33 mouse cellular contexts compared by ENCODE assay signal in genomic region chr1:172426419-172426818, GRCm38 (mm10). TPM values are rescaled to one million over a fixed set of nuclear protein-coding genes. Genes with fewer than 3 reads are reported as not detected.
DNase-seq lines count a peak whose midpoint lies in the region; ATAC-seq lines count a peak whose summit lies in the region.
"Had no signal": no experiment of that assay in that cellular context is flagged by ENCODE, and none has a peak within 500 bp of the region (broad histone marks: within the 10 kb centered on the region; RNA-seq: fewer than 3 reads in every experiment).

No protein-coding gene starts in this region.

- no peak for ATAC-seq in midbrain, embryonic 11.5 days (ENCODE audit: low FRiP score)
- ATAC-seq: activated CD4-positive, CD25-positive, alpha-beta regulatory T cell, adult 4 months; CD4-positive, CD25-positive, alpha-beta regulatory T cell, adult 4 months; forebrain, embryonic 13.5 days; forebrain, embryonic 16.5 days; hindbrain, embryonic 16.5 days; intestine, embryonic 15.5 days; Patski had no signal

- DNase-seq in heart, embryonic 10.5 days (ENCODE audit: low spot score), result peak; percentile 52
- no peak for DNase-seq in heart, postnatal 4 days
- DNase-seq in ES-CJ7 (ENCODE audit: low read depth, low spot score), result peak; percentile 76
- peak; percentile 68 for DNase-seq in fat pad, adult 2 months (ENCODE audit: extremely low read depth, low read depth, low spot score)
- DNase-seq in adrenal gland, postnatal 10 days, result no peak
- DNase-seq in midbrain, embryonic 11.5 days (ENCODE audit: low spot score, missing footprints), result no peak
- no peak for DNase-seq in embryo, embryonic 10.5 days (ENCODE audit: low spot score)
- DNase-seq: adrenal gland, adult 8-10 months; adrenal gland, postnatal 36 days; cerebellum, adult 18-20 months; cerebellum, adult 9-11 months; cerebellum, postnatal 25 days; embryo, embryonic 11 days; gastrocnemius, adult 2 months; gastrocnemius, postnatal 14 days; heart, adult 18-20 months; kidney, adult 11 months had no signal

- H3K9ac ChIP-seq in midbrain, embryonic 11.5 days (ENCODE audit: low read length), result no peak overlapping the region
- H3K9ac ChIP-seq: embryonic facial prominence, embryonic 13.5 days; forebrain, embryonic 13.5 days; heart, embryonic 13.5 days; hindbrain, embryonic 13.5 days; intestine, embryonic 15.5 days had no signal

- no peak overlapping the region for H3K4me3 ChIP-seq in heart, embryonic 10.5 days
- no peak overlapping the region for H3K4me3 ChIP-seq in midbrain, embryonic 11.5 days (ENCODE audit: low read depth, low read length)
- H3K4me3 ChIP-seq: embryonic facial prominence, embryonic 10.5 days; embryonic facial prominence, embryonic 13.5 days; erythroblast, embryonic 14.5 days; forebrain, embryonic 10.5 days; forebrain, embryonic 13.5 days; gastrocnemius, adult 2 months; heart, embryonic 13.5 days; hindbrain, embryonic 10.5 days; hindbrain, embryonic 13.5 days; intestine, embryonic 15.5 days had no signal

- no peaks in the 10 kb centered on the region for H3K36me3 ChIP-seq in heart, embryonic 10.5 days
- H3K36me3 ChIP-seq in midbrain, embryonic 11.5 days (ENCODE audit: control insufficient read depth, insufficient read depth, low read length), result no peaks in the 10 kb centered on the region
- H3K36me3 ChIP-seq: embryonic facial prominence, embryonic 10.5 days; embryonic facial prominence, embryonic 13.5 days; forebrain, embryonic 10.5 days; G1E; heart, embryonic 13.5 days; hindbrain, embryonic 10.5 days; hindbrain, embryonic 13.5 days; intestine, embryonic 15.5 days had no signal

- H3K27me3 ChIP-seq in heart, embryonic 10.5 days (ENCODE audit: insufficient read depth, poor library complexity, severe bottlenecking), result no peaks in the 10 kb centered on the region
- H3K27me3 ChIP-seq in midbrain, embryonic 11.5 days (ENCODE audit: control insufficient read depth, insufficient read depth, low read length), result no peaks in the 10 kb centered on the region
- H3K27me3 ChIP-seq: embryonic facial prominence, embryonic 13.5 days; forebrain, embryonic 13.5 days; heart, embryonic 13.5 days; hindbrain, embryonic 13.5 days; intestine, embryonic 15.5 days; Patski had no signal

- WGBS in heart, embryonic 10.5 days, result 63% methylated on average over 1 of the region's 1 CpGs
- 58% methylated on average over 1 of the region's 1 CpGs for WGBS in midbrain, embryonic 11.5 days

- no peak overlapping the region for H3K27ac ChIP-seq in heart, embryonic 10.5 days
- no peak overlapping the region for H3K27ac ChIP-seq in midbrain, embryonic 11.5 days (ENCODE audit: low read depth, low read length)
- H3K27ac ChIP-seq: embryonic facial prominence, embryonic 10.5 days; embryonic facial prominence, embryonic 13.5 days; forebrain, embryonic 10.5 days; forebrain, embryonic 13.5 days; gastrocnemius, adult 2 months; heart, embryonic 13.5 days; hindbrain, embryonic 10.5 days; hindbrain, embryonic 13.5 days; intestine, embryonic 15.5 days had no signal

- H3K4me1 ChIP-seq in heart, embryonic 10.5 days, result peaks cover 14% of the 10 kb centered on the region
- no peaks in the 10 kb centered on the region for H3K4me1 ChIP-seq in midbrain, embryonic 11.5 days (ENCODE audit: control insufficient read depth, insufficient read depth, low read length)
- H3K4me1 ChIP-seq: forebrain, embryonic 10.5 days; forebrain, embryonic 13.5 days; hindbrain, embryonic 10.5 days; hindbrain, embryonic 13.5 days had no signal

- H3K4me2 ChIP-seq in midbrain, embryonic 11.5 days, result no peak overlapping the region
- H3K4me2 ChIP-seq: embryonic facial prominence, embryonic 13.5 days; forebrain, embryonic 13.5 days; heart, embryonic 13.5 days; hindbrain, embryonic 13.5 days; intestine, embryonic 15.5 days had no signal

- no peaks in the 10 kb centered on the region for H3K9me3 ChIP-seq in heart, embryonic 10.5 days
- H3K9me3 ChIP-seq in midbrain, embryonic 11.5 days (ENCODE audit: control insufficient read depth, low read length), result no peaks in the 10 kb centered on the region
- H3K9me3 ChIP-seq: embryonic facial prominence, embryonic 10.5 days; embryonic facial prominence, embryonic 13.5 days; forebrain, embryonic 10.5 days; forebrain, embryonic 13.5 days; G1E; heart, embryonic 13.5 days; hindbrain, embryonic 10.5 days; hindbrain, embryonic 13.5 days; intestine, embryonic 15.5 days had no signal

RNA-seq across cellular contexts. Expression of gene Slamf9, which starts 48.7 kb away (rescaled TPM):
- polyA plus RNA-seq in heart, embryonic 10.5 days (2016; fragmentation: Nextera tagmentation; extraction: Ambion mirVana), result 0.92 and 1.1 TPM in 2 replicates
- 1 to 10 TPM; 1.4 to 1.8 TPM for total RNA-seq in heart, postnatal 4 days (2021)
- 1 to 10 TPM in 1 of 2 experiments, under 1 TPM in 1; 0.97 to 1.3 TPM for total RNA-seq in adrenal gland, postnatal 10 days (2021)
- 0.12 and 0.23 TPM in 2 replicates for polyA plus RNA-seq in midbrain, embryonic 11.5 days (2014; fragmentation: Nextera tagmentation; extraction: Ambion mirVana)
- total RNA-seq: common myeloid progenitor, adult 5-6 weeks; G1E had no signal
- polyA plus RNA-seq: CD4-positive, CD25-positive, alpha-beta regulatory T cell, adult 4 months; embryonic facial prominence, embryonic 10.5 days; embryonic facial prominence, embryonic 13.5 days; erythroblast, embryonic 14.5 days; forebrain, embryonic 10.5 days; forebrain, embryonic 16.5 days; G1E; hindbrain, embryonic 10.5 days; hindbrain, embryonic 13.5 days had no signal

RNA-seq across cellular contexts. Expression of gene Pigm, which starts 50.1 kb away (rescaled TPM):
- 8.0 and 8.6 TPM in 2 replicates for polyA plus RNA-seq in heart, embryonic 10.5 days (2016; fragmentation: Nextera tagmentation; extraction: Ambion mirVana)
- 10 to 100 TPM; 10.1 to 11.4 TPM for total RNA-seq in heart, postnatal 4 days (2021)
- 10 to 100 TPM; 13.6 to 13.8 TPM for total RNA-seq in adrenal gland, postnatal 10 days (2021)
- 11.0 and 12.2 TPM in 2 replicates for polyA plus RNA-seq in midbrain, embryonic 11.5 days (2014; fragmentation: Nextera tagmentation; extraction: Ambion mirVana)

RNA-seq across cellular contexts. Expression of gene Igsf9, which starts 55.2 kb away (rescaled TPM):
- polyA plus RNA-seq in heart, embryonic 10.5 days (2016; fragmentation: Nextera tagmentation; extraction: Ambion mirVana), result 13.7 and 37.5 TPM in 2 replicates
- 1 to 10 TPM; 2.5 to 3.1 TPM for total RNA-seq in heart, postnatal 4 days (2021)
- 1 to 10 TPM; 2.5 to 4.8 TPM for total RNA-seq in adrenal gland, postnatal 10 days (2021)
- 48.8 and 49.7 TPM in 2 replicates for polyA plus RNA-seq in midbrain, embryonic 11.5 days (2014; fragmentation: Nextera tagmentation; extraction: Ambion mirVana)
- polyA plus RNA-seq: activated CD4-positive, CD25-positive, alpha-beta regulatory T cell, adult 4 months; erythroblast, embryonic 14.5 days; G1E had no signal

Comparison
In these comparisons a context has a peak if more than half of its experiments do, and no peak if none do; other contexts are left out.
1. DNase-seq: peak in heart, embryonic 10.5 days (single experiment), ES-CJ7 (single experiment) and fat pad, adult 2 months (single experiment); none in heart, postnatal 4 days (single experiment), adrenal gland, postnatal 10 days (single experiment), midbrain, embryonic 11.5 days (single experiment) and embryo, embryonic 10.5 days (single experiment).